Mouse (Mus musculus): ENCODE data around the gene Ndufb5. TPM values are rescaled to one million over a fixed set of nuclear protein-coding genes. Genes with fewer than 3 reads are reported as not detected.
A peak's percentile ranks its signal among the peaks of the same experiment; 100 is the strongest.
"Not testable (repeated sequence)": the region's sequence is repeated elsewhere in the genome, so short reads cannot be mapped to it uniquely, and the experiment has no call there.

Gene Ndufb5
- 100 to 1,000 TPM; 192 to 210 TPM for total RNA-seq (2021)
- long read RNA-seq, experiment 1, transcript Ndufb5-204 (6 exons, 1,079 nt) = major isoform, 91 of 101 reads
- long read RNA-seq, experiment 1, partial matches to known transcripts = 0 of 101 reads
- long read RNA-seq, experiment 1, other reads (novel, unspliced or antisense) = 7 of 101 reads
- long read RNA-seq, experiment 2, transcript Ndufb5-204 (6 exons, 1,079 nt) = major isoform, 136 of 142 reads
- long read RNA-seq, experiment 2, partial matches to known transcripts = 1 of 142 reads
- long read RNA-seq, experiment 2, other reads (novel, unspliced or antisense) = 5 of 142 reads

DNA sequence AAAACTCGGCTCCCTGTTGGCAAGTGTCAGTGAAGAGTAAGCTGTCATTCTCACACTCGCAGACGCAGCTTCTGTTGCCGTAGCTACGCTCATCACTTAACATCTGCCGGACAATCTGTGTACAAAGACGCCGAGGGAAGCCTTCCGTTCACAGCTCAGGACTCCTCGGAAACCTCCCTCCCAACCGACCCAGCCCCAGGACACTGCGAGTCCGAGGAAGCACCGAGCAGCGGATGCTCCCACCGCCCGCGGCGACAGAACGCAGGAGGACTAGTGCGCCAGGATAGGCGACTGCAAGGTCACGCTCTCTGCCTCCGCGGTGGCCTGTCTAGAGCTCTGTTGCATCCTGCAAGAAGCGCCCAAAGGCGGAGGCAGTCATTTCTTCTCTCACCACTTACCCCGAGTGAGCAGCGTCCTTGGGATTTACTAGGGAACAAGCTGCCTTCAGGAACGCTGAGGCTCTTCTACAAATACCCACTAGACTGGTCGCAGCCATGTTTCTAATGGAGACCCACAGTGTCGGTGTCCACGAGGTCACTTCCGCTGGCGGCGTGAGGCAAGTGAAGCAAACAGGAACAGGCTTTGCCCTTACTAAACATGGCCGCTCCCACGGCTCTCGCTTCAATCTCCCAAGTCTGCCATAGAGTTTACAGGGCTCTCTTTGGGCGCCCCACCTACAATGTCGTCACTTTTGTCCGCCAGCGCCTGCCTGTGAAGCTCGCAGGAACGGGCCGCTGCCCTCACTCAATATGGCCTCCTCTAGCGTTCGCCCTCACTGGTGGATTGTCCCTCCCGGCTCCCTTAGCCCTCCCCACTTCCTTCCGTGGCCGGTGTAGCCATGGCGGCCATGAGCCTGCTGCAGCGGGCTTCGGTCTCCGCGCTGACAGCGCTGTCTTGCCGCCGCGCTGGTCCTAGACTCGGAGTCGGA is at the start of gene Ndufb5:
Ndufb5 (plus strand) TSS at position 747 of the 928 bp plus-strand sequence.
- peak; percentile 97 to 99 for DNase-seq (ENCODE audit: low spot score in 2 of 2)
- peak within 1 kb of the TSS; percentile 100 for H3K4me3 ChIP-seq
- peak within 1 kb of the TSS; percentile 96 for H3K27ac ChIP-seq
- no peak for TF ChIP-seq CTCF (conservative IDR thresholded peaks at IDR 0.05)

DNA sequence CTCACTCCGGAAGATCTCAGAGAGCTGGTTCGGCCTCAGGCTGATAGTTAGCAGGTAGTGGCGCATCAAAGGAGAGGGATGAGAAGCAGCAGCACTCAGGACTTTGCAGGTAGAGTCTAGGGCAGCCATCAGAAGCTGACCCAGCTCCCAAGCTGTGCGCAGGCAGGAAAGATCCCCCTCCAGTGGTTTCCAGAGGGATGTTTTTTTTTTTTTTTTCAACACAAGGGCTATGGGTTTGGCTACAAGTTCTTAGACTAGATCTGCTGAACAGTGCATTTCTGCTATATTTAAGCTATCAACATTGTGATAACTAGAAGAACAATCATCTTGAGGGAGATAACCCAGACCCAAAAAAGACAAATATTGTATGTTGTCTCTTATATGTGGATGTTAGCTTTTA is 49.6 kb upstream of the Ndufb5 start:
- peak; percentile 31 for TF ChIP-seq CTCF (conservative IDR thresholded peaks at IDR 0.05)
- no peak overlapping the region for H3K27ac ChIP-seq
- H3K4me3 ChIP-seq = no peak overlapping the region
- DNase-seq (ENCODE audit: low spot score in 2 of 2) = no peak

DNA sequence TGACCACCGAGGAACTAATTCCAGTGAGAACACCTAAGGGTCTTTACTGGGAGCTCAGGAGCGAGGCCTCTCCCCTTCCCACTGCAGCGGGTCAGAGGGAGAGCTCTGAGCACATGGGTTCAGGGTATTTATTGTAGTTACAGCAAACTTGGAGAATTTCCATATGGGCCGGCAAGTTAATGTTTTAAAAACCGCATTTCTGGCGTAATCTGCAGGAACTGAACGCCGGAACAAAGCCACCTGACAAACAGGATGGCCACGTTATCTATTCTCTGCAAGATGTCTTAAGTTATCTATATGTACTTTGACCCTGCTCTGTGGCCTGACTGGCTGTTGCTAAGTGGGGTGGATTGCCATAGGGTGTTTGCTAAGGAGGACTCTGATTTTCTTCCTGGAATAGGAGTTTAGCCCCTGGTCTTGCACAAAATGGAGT is 47.2 kb upstream of the Ndufb5 start:
- Histone ChIP-seq H3K27ac (no peak overlapping the region), H3K4me3 (no peak overlapping the region)
- TF ChIP-seq CTCF (conservative IDR thresholded peaks at IDR 0.05) = no peak
- DNase-seq (ENCODE audit: low spot score in 2 of 2) = no peak

DNA sequence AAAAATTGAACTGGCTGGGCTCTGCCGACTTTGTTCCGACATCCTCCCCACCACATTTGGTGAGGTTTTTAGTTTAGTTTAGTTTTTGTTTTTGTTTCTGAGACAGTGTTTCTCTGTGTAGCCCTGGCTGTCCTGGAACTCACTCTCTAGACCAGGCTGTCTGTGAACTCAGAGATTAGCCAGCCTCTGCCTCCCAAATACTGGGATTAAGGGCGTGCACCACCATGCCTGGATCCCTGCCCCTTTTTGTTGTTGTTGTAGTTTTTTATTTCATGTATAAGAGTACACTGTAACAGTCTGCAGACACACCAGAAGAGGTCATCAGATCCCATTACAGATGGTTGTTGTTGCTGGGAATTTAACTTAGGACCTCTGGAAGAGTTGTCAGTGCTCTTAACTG is 46.8 kb upstream of the Ndufb5 start:
- TF ChIP-seq CTCF (conservative IDR thresholded peaks at IDR 0.05) = no peak
- Histone ChIP-seq H3K27ac (no peak overlapping the region), H3K4me3 (no peak overlapping the region)
- no peak for DNase-seq (ENCODE audit: low spot score in 2 of 2)

DNA sequence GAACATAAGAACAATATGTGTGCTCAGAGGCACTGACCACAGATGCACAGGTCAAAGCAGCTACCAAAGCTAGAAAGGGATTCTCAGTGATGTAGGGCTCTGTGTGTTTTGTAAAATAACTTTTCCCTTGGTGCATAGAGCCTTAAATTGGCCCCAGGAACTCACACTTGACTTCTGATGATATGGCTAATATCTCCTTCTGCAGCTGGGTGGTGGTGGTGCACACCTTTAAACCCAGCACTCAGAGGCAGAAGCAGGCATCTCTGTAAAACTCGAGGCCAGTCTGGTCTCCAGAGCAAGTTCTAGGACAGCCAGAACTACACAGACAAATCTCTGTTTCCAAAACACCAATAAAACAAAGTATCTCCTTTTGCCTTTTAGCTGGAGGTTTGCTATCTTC is 45.9 kb upstream of the Ndufb5 start:
- no peak overlapping the region for H3K4me3 ChIP-seq
- no peak overlapping the region for H3K27ac ChIP-seq
- DNase-seq (ENCODE audit: low spot score in 2 of 2) = no peak
- no peak for TF ChIP-seq CTCF (conservative IDR thresholded peaks at IDR 0.05)

DNA sequence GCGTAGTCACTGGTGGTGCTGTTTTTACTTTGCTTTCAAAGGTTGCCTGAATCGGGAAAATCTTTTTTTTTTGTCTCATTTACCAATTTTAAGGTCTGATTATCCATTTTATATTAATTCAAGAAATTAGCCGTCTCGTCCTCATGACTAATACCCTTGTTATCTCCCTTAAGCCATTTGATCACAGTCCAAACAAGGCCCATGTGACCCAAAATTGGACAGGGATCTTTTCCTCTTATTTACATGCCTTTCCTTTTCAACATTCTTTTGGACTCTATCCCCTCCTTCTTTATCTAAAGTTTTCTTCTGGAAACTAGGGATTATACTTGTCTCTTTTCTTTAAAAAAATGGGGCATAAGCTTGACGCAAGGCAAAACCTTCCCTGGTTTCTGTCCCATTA is 44.9 kb upstream of the Ndufb5 start:
- DNase-seq (ENCODE audit: low spot score in 2 of 2) = no peak
- no peak for TF ChIP-seq CTCF (conservative IDR thresholded peaks at IDR 0.05)
- no peak overlapping the region for H3K27ac ChIP-seq
- no peak overlapping the region for H3K4me3 ChIP-seq

DNA sequence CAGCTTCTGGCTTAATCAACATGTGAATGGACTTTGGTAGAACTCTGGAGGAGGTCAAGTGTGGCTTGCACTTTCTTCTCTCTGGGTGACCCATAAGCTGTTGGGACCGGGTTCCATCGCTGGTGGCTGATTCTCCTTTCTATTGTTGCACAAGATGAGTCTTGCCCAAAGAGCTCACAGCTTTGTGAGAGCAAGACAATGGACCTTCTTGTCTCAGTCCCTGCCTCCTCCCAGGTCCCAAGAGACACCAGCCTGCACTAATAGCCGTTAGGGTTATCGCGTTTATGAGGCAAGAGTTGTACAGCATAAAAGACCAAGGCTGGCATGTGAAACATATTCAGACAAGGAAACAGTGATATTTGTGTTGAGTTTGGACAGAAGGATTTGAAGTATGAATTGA is 42.6 kb upstream of the Ndufb5 start:
- no peak for DNase-seq (ENCODE audit: low spot score in 2 of 2)
- no peak overlapping the region; the same call in 1 of the 2 replicates for H3K27ac ChIP-seq
- TF ChIP-seq CTCF (conservative IDR thresholded peaks at IDR 0.05) = no peak
- H3K4me3 ChIP-seq = no peak overlapping the region

DNA sequence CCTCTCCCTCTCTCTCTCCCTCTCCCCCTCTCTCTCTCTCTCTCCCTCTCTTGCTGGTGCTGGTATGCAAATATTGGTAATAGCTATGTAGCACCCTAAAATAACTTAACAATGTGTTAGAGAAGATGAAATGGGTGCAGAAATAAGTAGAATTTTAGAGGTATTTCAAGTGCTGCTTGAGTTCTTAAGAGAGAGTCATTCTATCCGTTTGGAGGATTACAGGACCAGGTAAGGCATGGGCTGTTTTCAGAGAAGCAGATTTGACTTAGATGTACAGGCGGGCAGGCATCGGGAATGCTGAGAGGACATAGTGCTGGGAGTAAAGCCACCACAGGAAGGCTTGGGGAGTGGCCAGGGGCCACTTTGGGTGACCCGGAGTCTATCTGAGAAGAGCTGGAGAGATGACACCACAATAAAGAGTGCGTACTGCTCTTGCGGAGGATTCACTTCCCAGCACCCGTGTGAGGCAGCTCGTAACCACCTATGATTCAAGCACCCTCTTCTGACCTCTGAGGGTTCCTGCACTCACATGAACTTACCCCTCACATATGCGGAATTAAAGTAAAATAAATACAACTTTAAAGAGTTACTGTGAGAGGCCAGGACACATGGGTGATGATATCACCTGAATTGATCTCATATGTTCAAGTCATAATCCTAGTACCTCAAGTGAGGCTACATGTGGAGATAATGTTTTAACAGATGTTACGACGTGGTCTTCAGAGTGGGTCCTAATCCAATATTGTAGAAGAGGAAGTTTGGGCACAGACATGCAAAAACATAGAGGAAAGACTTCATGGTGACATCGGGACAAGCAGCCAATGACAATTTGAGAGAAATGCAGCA is 41.8 kb upstream of the Ndufb5 start:
- no peak for DNase-seq (ENCODE audit: low spot score in 2 of 2)

DNA sequence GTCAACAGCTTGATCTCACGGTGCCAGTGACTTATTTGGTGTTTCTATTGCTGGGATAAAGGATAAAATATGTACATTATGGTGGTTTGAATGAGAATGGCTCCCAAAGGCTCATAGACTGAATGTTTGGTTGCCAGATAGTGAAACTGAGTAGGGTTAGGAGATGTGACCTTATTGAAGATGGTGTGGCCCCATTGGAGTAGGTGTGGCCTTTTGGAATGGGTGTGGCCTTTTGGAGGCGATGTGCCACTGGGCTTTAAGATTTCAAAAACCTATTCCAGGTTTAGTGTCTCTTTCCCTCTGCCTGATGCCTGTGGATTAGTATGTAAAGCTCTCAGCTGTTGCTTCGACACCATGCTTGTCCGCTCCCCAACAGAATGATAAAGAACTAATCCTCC is 41.2 kb upstream of the Ndufb5 start:
- H3K4me3 ChIP-seq = no peak overlapping the region
- no peak for DNase-seq (ENCODE audit: low spot score in 2 of 2)
- TF ChIP-seq CTCF (conservative IDR thresholded peaks at IDR 0.05) = no peak
- H3K27ac ChIP-seq = no peak overlapping the region

More for the DNA sequence above, 41.8 kb upstream of the Ndufb5 start:
- TF ChIP-seq CTCF (conservative IDR thresholded peaks at IDR 0.05) = 0 out of 2 replicates have a peak, but pooled peaks have one; percentile 8
- H3K4me3 ChIP-seq = no peak overlapping the region
- H3K27ac ChIP-seq = no peak overlapping the region

DNA sequence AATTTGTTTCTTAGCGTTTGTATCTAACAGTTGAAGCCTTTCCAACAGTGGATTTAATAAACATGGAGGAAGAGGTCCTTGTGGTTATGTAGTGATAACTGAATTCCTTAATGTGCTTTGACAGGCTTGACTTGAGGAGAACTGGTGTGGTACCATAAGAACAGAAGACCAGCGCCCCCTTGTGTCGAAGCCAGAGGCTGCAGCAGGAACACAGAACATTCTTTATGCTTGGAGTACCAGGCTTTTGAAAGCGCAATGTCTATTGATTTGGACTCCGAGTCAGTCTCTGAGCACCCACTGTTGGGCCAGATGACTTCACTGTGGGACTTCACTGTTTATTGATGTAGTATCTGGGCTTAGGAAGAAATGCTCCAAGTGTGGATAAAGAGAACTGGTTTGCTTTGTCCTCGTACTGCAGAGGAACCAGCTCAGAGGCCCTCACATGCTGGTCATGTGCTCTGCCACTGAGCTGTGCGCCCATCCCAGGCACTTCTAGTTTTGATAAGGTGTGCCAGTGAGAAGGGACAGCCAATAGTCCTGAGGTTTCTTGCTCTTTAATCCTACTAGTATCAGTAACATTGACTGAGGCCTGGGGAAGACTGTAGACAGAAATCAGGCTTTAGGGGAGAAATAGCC is 38.4 kb upstream of the Ndufb5 start:
- Histone ChIP-seq H3K4me3 (no peak overlapping the region), H3K27ac (peak overlapping the region; percentile 53; the same call in 1 of the 2 replicates)
- TF ChIP-seq CTCF (conservative IDR thresholded peaks at IDR 0.05) = peak; percentile 97
- peak; percentile 93 to 96 for DNase-seq (ENCODE audit: low spot score in 2 of 2)

DNA sequence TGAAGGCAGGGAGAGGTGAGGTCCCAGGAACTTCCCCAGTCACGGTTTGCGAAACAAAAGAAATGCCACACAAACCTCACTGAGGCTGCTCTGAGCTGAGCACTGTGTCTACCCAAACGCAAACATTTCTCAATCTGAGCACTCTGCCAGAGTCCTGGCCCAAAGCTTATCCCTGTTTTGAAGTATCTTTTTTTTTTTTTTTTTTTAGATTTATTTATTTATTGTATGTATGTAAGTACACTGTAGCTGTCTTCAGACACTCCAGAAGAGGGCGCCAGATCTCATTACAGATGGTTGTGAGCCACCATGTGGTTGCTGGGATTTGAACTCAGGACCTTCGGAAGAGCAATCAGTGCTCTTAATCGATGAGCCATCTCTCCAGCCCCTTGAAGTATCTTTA is 32.8 kb upstream of the Ndufb5 start:
- TF ChIP-seq CTCF (conservative IDR thresholded peaks at IDR 0.05) = peak; percentile 25
- H3K4me3 ChIP-seq; H3K27ac ChIP-seq; DNase-seq (ENCODE audit: low spot score in 2 of 2): not testable (repeated sequence)

DNA sequence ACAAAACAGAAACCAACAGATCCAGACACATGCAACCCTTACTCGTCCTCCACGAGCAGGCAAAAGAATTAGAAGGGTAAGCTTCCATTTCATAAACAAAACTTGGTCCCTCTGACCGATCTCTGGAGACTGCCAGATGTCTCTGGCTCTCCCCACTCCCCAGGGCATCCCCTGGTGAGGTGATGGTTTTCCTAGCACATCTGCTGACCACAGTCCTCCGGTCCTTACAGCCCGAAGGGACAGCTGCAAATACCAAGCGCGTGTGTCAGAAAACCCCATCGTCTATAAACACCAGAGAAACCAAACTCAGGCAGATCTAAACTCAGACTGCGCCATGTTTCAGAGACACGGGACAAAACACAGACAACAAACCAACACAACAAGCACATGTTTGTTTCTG is 32.2 kb upstream of the Ndufb5 start:
- DNase-seq (ENCODE audit: low spot score in 2 of 2) = not testable (repeated sequence)

DNA sequence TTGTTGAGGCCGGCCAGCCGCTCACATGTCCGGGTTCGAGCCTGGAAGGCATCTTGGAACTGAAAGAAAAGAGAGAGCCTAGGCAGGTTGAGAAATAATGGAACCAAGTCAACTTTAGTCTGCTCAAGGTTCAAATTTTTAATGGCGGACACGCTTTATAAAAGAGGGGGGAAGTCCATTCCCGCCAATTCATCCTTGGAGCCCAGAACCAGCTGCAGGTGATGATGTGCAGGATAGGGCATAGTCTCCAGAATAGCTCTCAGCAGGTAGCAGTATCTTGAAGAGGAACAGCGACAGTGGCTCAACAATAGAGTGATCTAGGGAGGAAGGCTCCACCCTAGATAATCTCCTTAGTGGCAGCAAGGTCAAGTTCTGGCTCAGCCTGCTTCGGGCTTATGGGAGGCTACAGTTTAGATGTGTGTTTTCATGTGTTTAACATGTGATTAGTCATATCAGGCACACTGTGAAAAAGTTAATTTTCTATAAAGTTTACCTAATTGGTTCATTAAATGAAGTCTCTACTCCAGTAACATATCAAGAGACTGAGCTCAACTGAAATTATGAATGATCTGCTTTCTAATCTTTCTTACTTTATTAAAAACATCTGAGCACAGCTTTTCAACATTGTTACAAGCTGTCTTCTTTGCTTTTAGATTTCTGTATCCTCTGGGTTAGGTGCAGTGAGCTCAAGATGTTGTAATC is 31.0 kb upstream of the Ndufb5 start, which contains the start of gene Actl6a:
Actl6a (plus strand) TSS at position 652 of the 702 bp plus-strand sequence.
- not testable (repeated sequence) for DNase-seq (ENCODE audit: low spot score in 2 of 2); H3K27ac ChIP-seq; H3K4me3 ChIP-seq

More for the DNA sequence above, 32.2 kb upstream of the Ndufb5 start:
- H3K4me3 ChIP-seq, H3K27ac ChIP-seq: not testable (repeated sequence)

Data from layer of hippocampus, adult 2 months (tissue).